Mouse (Mus musculus): ENCODE measurements at regions not wholly inside any gene's neighbourhood (a gene's known extent, or its start where the extent isn't known, plus 50 kb on each side); places are given as distances from the start of the nearest gene placed in this dataset.

- DNase-seq (ENCODE audit: low spot score in 2 of 2) = peak; percentile 83 to 86
These were observed 55.5 kb upstream of the Brd7 start for GRCm38 (mm10) chr8:88417307-88418095.

GRCm38 (mm10) chr8:88423264-88423663 is 61.3 kb upstream of the Brd7 start:
- DNase-seq (ENCODE audit: low spot score in 2 of 2) = no peak

DNA sequence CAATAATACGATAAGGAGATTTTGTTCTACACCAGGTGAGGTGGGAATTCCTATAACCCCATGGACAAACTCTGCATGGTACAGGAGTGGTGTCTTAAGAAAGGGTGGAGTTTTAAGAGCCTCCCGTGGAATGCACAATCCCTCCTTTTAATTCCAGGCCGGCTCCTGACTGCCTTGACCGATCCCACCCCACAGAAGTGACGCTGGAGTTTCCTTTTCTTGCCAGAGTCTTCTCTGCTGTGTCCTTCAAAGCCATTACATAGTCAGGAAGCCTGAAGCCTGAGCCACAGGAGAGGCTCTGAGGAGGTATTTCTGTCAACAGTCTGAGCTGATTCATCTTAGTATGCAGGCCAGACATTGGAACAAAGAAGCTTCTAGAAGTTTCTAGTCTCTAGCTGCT is 66.6 kb upstream of the Brd7 start:
- no peak for DNase-seq (ENCODE audit: low spot score in 2 of 2)

- no peak for DNase-seq (ENCODE audit: low spot score in 2 of 2)
These were observed 69.4 kb upstream of the Brd7 start for GRCm38 (mm10) chr8:88431389-88431788.

- no peak for DNase-seq (ENCODE audit: low spot score in 2 of 2)
These were observed 73.7 kb upstream of the Brd7 start for GRCm38 (mm10) chr8:88435686-88436085.

- DNase-seq (ENCODE audit: low spot score in 2 of 2) = no peak
These were observed 78.2 kb upstream of the Brd7 start for GRCm38 (mm10) chr8:88440219-88440618.

- DNase-seq (ENCODE audit: low spot score in 2 of 2) = no peak
These were observed 77.8 kb upstream of the Nkd1 start for GRCm38 (mm10) chr8:88443397-88443796.

- DNase-seq (ENCODE audit: low spot score in 2 of 2) = peak in 1 of 2 experiments; percentile 17
These were observed 73.7 kb upstream of the Nkd1 start for GRCm38 (mm10) chr8:88447406-88447805.

- no peak for DNase-seq (ENCODE audit: low spot score in 2 of 2)
These were observed 73.2 kb upstream of the Nkd1 start for GRCm38 (mm10) chr8:88447844-88448535.

GRCm38 (mm10) chr8:88449001-88449400 is 72.2 kb upstream of the Nkd1 start:
- no peak for DNase-seq (ENCODE audit: low spot score in 2 of 2)

DNA sequence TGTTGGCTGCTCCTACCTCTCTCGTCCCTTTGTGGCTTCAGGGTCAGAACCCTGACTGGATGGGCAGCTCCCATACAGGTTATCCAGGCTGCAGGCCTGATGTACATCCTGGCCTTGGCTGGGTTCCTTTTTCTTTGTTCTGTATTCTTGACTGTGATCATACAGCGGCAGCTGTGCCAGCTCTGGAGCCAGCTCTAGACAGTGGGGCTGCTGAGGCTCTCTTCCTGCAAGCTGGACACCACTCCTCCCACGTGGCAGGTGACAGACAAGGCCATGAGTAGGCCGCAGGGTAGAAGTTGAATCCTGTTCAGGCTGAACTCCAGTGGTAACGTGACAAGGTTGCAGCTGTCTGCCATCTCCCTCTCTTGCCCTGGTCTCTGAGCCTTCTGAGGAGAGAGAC is 71.6 kb upstream of the Nkd1 start:
- no peak for DNase-seq (ENCODE audit: low spot score in 2 of 2)

GRCm38 (mm10) chr8:88450864-88451657 is 70.1 kb upstream of the Nkd1 start:
- no peak for DNase-seq (ENCODE audit: low spot score in 2 of 2)

- DNase-seq (ENCODE audit: low spot score in 2 of 2) = no peak
These were observed 69.3 kb upstream of the Nkd1 start for GRCm38 (mm10) chr8:88451658-88452500.

DNA sequence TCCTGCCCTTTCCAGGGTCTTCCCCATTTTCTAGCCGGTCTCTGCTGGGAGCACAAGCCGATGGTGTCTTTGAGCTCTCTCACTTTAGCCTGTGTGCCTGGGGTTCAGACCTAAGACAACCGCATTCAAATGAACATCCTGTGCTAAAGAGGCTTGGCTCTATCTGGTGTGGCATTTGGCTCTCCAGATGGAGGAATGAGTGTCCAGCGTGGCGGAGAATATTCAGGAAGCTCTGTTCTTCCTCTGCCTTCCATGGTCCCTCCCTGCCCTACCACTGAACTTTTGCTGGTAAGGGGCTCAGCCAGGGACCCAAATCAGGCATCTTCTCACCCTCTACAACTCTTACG is 68.7 kb upstream of the Nkd1 start:
- DNase-seq (ENCODE audit: low spot score in 2 of 2) = no peak

- peak; percentile 45 to 46 for DNase-seq (ENCODE audit: low spot score in 2 of 2)
These were observed 67.0 kb upstream of the Nkd1 start for GRCm38 (mm10) chr8:88454048-88454696.

DNA sequence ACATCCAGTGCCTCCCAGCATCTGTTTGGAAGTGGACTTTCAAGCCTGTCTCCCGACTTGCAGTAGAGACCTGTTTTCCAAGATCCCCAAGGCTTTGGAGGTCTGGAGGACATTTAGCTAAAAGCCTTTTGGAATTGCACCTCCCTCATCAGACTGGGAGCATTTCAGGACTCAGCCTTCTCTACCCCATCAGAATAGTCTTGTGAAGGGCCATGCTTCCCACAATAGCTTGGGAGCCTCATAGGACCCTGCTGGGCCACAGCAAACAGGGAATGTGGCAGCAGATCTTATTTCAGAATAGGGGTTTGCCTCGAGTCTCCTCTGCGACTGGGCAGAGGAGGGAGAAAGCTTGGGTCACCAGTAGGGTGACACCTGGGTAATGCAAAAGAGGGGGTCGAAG is 66.2 kb upstream of the Nkd1 start:
- DNase-seq (ENCODE audit: low spot score in 2 of 2) = no peak

- no peak for DNase-seq (ENCODE audit: low spot score in 2 of 2)
These were observed 65.6 kb upstream of the Nkd1 start for GRCm38 (mm10) chr8:88455434-88456020.

DNA sequence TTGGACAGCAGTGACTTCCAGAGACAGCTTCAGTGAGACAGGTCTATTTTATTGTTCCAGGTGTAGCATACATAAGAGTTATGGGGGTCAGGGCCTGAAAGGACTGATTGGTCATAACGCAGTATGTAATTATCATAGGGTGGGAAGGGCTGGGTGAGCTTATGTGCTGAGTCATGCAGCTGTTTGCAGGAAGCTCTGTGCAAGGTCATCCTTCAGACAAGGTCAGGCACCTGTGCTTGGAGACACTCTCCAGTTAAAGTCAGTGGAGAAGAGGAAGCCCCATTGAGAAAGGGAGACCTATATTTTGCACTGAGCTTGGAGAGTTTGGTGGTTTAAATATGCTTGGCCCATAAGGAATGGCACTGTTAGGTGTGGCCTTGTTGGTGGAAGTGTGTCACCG is 62.0 kb upstream of the Nkd1 start:
- no peak for DNase-seq (ENCODE audit: low spot score in 2 of 2)

DNA sequence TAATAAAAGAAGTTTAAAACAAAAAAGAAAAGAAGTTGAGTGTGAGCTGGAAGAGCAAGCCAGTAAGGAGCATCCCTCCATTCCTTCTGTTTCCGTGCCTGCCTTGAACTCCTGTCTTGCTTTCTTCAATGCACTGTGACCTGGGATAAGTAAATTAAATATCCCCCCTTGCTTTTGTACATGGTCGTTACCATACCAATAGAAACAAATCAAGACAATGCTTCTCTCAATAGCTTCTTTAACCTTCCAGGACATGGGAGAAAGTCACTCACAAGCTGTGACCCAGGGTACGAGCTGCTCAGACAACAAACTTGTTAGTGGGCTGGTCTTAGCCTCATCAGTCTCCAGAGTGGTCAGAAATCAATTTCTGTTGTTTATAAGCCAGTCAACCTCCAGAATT is 53.4 kb upstream of the Nkd1 start:
- no peak for DNase-seq (ENCODE audit: low spot score in 2 of 2)

DNA sequence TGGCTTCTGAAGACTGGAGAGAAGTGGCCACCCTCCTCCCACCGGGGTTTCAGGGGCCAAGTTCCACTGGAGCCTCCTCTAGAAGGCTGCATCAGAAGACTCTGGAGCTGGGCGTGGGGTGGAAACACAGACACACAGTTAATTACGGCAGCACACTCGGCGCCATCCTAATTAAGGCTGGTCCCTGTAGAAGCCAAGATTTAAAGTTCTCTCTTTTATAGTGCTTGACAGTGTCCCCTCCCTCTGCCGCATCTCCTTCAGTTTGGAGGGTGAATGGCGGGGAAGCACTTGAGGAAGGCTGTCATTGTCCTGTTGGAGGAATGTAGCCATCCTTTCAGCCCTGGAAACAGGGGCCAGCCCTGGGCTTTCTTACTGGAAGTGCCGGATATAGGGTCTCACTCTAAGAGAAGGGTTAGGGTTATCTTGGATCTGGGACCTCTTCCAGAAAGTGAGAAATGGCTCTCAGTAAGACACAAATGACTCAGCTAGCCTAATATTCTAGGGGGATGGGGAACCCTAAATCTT is 50.2 kb upstream of the Nkd1 start:
- no peak for DNase-seq (ENCODE audit: low spot score in 2 of 2)

Measured in layer of hippocampus, adult 8-10 months (tissue).